Mouse (Mus musculus): Measurements from ENCODE around the gene Tomm22. TPM values are rescaled to one million over a fixed set of nuclear protein-coding genes. Genes with fewer than 3 reads are reported as not detected.

Gene Tomm22
- 110 TPM for polyA plus RNA-seq (2012; fragmentation: generic; extraction: Trizol)

- H3K27me3 ChIP-seq (ENCODE audit: control insufficient read depth, insufficient read depth, insufficient read length), result no peaks in the 10 kb centered on the region
- peaks cover 29% of the 10 kb centered on the region for H3K79me2 ChIP-seq (ENCODE audit: control insufficient read depth, insufficient read depth)
- peak within 1 kb of the TSS; percentile 76 for H3K4me3 ChIP-seq
- H3ac ChIP-seq (ENCODE audit: control insufficient read depth, insufficient read length), result peak within 1 kb of the TSS; percentile 59
- peak within 1 kb of the TSS; percentile 96 for H3K4me2 ChIP-seq (ENCODE audit: low read depth)
- H3K36me3 ChIP-seq (ENCODE audit: control insufficient read depth, insufficient read depth), result peaks cover 26% of the 10 kb centered on the region
- no peak for TF ChIP-seq E2F4 (IDR thresholded peaks at IDR 0.05; ENCODE audit: insufficient read depth)
- TF ChIP-seq CEBPB (IDR thresholded peaks at IDR 0.05; ENCODE audit: insufficient read depth, poor library complexity, severe bottlenecking), result no peak
- no peak for TF ChIP-seq REST (IDR thresholded peaks at IDR 0.05; ENCODE audit: insufficient read depth, insufficient read length)
- peak; percentile 56 for TF ChIP-seq SRF (IDR thresholded peaks at IDR 0.05; ENCODE audit: control insufficient read depth, insufficient read length, low read depth)
- no peak for TF ChIP-seq TCF3 (IDR thresholded peaks at IDR 0.05; ENCODE audit: insufficient read length, low read depth)
- no peak for TF ChIP-seq TCF12 (IDR thresholded peaks at IDR 0.05; ENCODE audit: insufficient read depth, poor library complexity, severe bottlenecking)
- TF ChIP-seq MYOD1 (IDR thresholded peaks at IDR 0.05; ENCODE audit: control insufficient read depth in 1 of 3, insufficient read length in 2 of 3, low read depth in 2 of 3), result no peak
- peak; percentile 85 for TF ChIP-seq POLR2AphosphoS2 (IDR thresholded peaks at IDR 0.05; ENCODE audit: insufficient read length, low read depth)
- peak; percentile 81 for TF ChIP-seq POLR2A (IDR thresholded peaks at IDR 0.05; ENCODE audit: insufficient read length, low read depth)
- no peak for TF ChIP-seq USF1 (IDR thresholded peaks at IDR 0.05; ENCODE audit: low read depth)
- no peak for TF ChIP-seq MAX (IDR thresholded peaks at IDR 0.05; ENCODE audit: low read depth)
- no peak for TF ChIP-seq MYOG (IDR thresholded peaks at IDR 0.05; ENCODE audit: control insufficient read depth in 1 of 3, insufficient read depth in 1 of 3, insufficient read length in 2 of 3, low read depth in 2 of 3)
Measured at GRCm38 (mm10) chr15:79670249-79670971, at the start of gene Tomm22. Gene Tomm22 (plus strand): TSS chr15:79670861.

GRCm38 (mm10) chr15:79630471-79630870 lies 40.2 kb upstream of the Tomm22 start:
- no peaks in the 10 kb centered on the region for H3K79me2 ChIP-seq (ENCODE audit: control insufficient read depth, insufficient read depth)
- H3K27me3 ChIP-seq (ENCODE audit: control insufficient read depth, insufficient read depth, insufficient read length), result peaks cover 17% of the 10 kb centered on the region
- no peak overlapping the region for H3K4me2 ChIP-seq (ENCODE audit: low read depth)
- no peaks in the 10 kb centered on the region for H3K36me3 ChIP-seq (ENCODE audit: control insufficient read depth, insufficient read depth)
- TF ChIP-seq POLR2A (IDR thresholded peaks at IDR 0.05; ENCODE audit: insufficient read length, low read depth), result no peak
- TF ChIP-seq MYOG (IDR thresholded peaks at IDR 0.05; ENCODE audit: control insufficient read depth in 1 of 3, insufficient read depth in 1 of 3, insufficient read length in 2 of 3, low read depth in 2 of 3), result no peak
- no peak for TF ChIP-seq SRF (IDR thresholded peaks at IDR 0.05; ENCODE audit: control insufficient read depth, insufficient read length, low read depth)
- TF ChIP-seq TCF12 (IDR thresholded peaks at IDR 0.05; ENCODE audit: insufficient read depth, poor library complexity, severe bottlenecking), result no peak
- no peak for TF ChIP-seq USF1 (IDR thresholded peaks at IDR 0.05; ENCODE audit: low read depth)
- no peak for TF ChIP-seq MYOD1 (IDR thresholded peaks at IDR 0.05; ENCODE audit: control insufficient read depth in 1 of 3, insufficient read length in 2 of 3, low read depth in 2 of 3)
- TF ChIP-seq REST (IDR thresholded peaks at IDR 0.05; ENCODE audit: insufficient read depth, insufficient read length), result no peak
- TF ChIP-seq POLR2AphosphoS2 (IDR thresholded peaks at IDR 0.05; ENCODE audit: insufficient read length, low read depth), result no peak
- no peak for TF ChIP-seq CEBPB (IDR thresholded peaks at IDR 0.05; ENCODE audit: insufficient read depth, poor library complexity, severe bottlenecking)
- TF ChIP-seq MAX (IDR thresholded peaks at IDR 0.05; ENCODE audit: low read depth), result no peak
- no peak for TF ChIP-seq TCF3 (IDR thresholded peaks at IDR 0.05; ENCODE audit: insufficient read length, low read depth)
- no peak for TF ChIP-seq E2F4 (IDR thresholded peaks at IDR 0.05; ENCODE audit: insufficient read depth)
- no peak overlapping the region for H3K4me3 ChIP-seq
- H3ac ChIP-seq (ENCODE audit: control insufficient read depth, insufficient read length), result no peak overlapping the region

- TF ChIP-seq MAX (IDR thresholded peaks at IDR 0.05; ENCODE audit: low read depth) (no peak), SRF (IDR thresholded peaks at IDR 0.05; ENCODE audit: control insufficient read depth, insufficient read length, low read depth) (no peak), USF1 (IDR thresholded peaks at IDR 0.05; ENCODE audit: low read depth) (no peak), POLR2AphosphoS2 (IDR thresholded peaks at IDR 0.05; ENCODE audit: insufficient read length, low read depth) (no peak)
- H3K4me2 ChIP-seq (ENCODE audit: low read depth), result no peak overlapping the region
- H3K36me3 ChIP-seq (ENCODE audit: control insufficient read depth, insufficient read depth), result no peaks in the 10 kb centered on the region
- peaks cover 5% of the 10 kb centered on the region for H3K27me3 ChIP-seq (ENCODE audit: control insufficient read depth, insufficient read depth, insufficient read length)
- H3K4me3 ChIP-seq, result no peak overlapping the region
- H3K79me2 ChIP-seq (ENCODE audit: control insufficient read depth, insufficient read depth), result no peaks in the 10 kb centered on the region
- no peak overlapping the region for H3ac ChIP-seq (ENCODE audit: control insufficient read depth, insufficient read length)
Measured at GRCm38 (mm10) chr15:79641135-79641817, 29.4 kb upstream of the Tomm22 start.

- H3K27me3 ChIP-seq (ENCODE audit: control insufficient read depth, insufficient read depth, insufficient read length), result peaks cover 5% of the 10 kb centered on the region
- no peak overlapping the region for H3ac ChIP-seq (ENCODE audit: control insufficient read depth, insufficient read length)
- H3K36me3 ChIP-seq (ENCODE audit: control insufficient read depth, insufficient read depth), result no peaks in the 10 kb centered on the region
- H3K79me2 ChIP-seq (ENCODE audit: control insufficient read depth, insufficient read depth), result no peaks in the 10 kb centered on the region
- H3K4me3 ChIP-seq, result no peak overlapping the region
- no peak for TF ChIP-seq CEBPB (IDR thresholded peaks at IDR 0.05; ENCODE audit: insufficient read depth, poor library complexity, severe bottlenecking)
- TF ChIP-seq TCF3 (IDR thresholded peaks at IDR 0.05; ENCODE audit: insufficient read length, low read depth), result no peak
- TF ChIP-seq E2F4 (IDR thresholded peaks at IDR 0.05; ENCODE audit: insufficient read depth), result no peak
- TF ChIP-seq MYOD1 (IDR thresholded peaks at IDR 0.05; ENCODE audit: control insufficient read depth in 1 of 3, insufficient read length in 2 of 3, low read depth in 2 of 3), result no peak
- no peak for TF ChIP-seq MYOG (IDR thresholded peaks at IDR 0.05; ENCODE audit: control insufficient read depth in 1 of 3, insufficient read depth in 1 of 3, insufficient read length in 2 of 3, low read depth in 2 of 3)
- TF ChIP-seq REST (IDR thresholded peaks at IDR 0.05; ENCODE audit: insufficient read depth, insufficient read length), result no peak
- no peak for TF ChIP-seq POLR2A (IDR thresholded peaks at IDR 0.05; ENCODE audit: insufficient read length, low read depth)
- TF ChIP-seq POLR2AphosphoS2 (IDR thresholded peaks at IDR 0.05; ENCODE audit: insufficient read length, low read depth), result no peak
- no peak for TF ChIP-seq SRF (IDR thresholded peaks at IDR 0.05; ENCODE audit: control insufficient read depth, insufficient read length, low read depth)
- no peak for TF ChIP-seq TCF12 (IDR thresholded peaks at IDR 0.05; ENCODE audit: insufficient read depth, poor library complexity, severe bottlenecking)
- TF ChIP-seq USF1 (IDR thresholded peaks at IDR 0.05; ENCODE audit: low read depth), result no peak
- TF ChIP-seq MAX (IDR thresholded peaks at IDR 0.05; ENCODE audit: low read depth), result no peak
- H3K4me2 ChIP-seq (ENCODE audit: low read depth), result no peak overlapping the region
Measured at GRCm38 (mm10) chr15:79645483-79645882, 25.2 kb upstream of the Tomm22 start.
